Mouse (Mus musculus): ENCODE measurements around the gene Ifi208.
"Not testable (repeated sequence)": the region's sequence is repeated elsewhere in the genome, so short reads cannot be mapped to it uniquely, and the experiment has no call there.

The Ifi208 gene

GRCm38 (mm10) chr1:173673458-173674097 is at the start of gene Ifi208:
Ifi208 (plus strand) TSS chr1:173673675.
- not testable (repeated sequence) for DNase-seq (ENCODE audit: low spot score)

DNA sequence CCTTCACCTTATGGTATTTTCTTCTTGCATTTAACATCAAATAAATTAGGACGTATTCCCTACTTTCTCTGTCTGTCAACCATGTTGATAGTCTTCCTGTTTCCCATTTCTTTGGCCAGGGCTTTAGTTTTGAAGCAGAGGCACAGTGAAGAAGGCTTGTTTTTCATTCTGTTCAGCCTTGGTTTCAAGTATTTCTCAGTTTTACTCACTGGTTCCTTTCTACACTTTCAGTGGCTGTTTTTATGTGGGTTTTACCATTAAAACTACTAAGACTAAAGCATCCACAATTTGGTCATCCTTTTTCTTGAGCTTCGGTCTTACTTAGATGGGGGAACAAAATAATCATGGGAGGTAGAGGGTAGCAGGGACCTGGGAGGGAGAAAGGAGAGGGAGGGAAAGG is 49.4 kb upstream of the Ifi208 start:
- no peak for DNase-seq (ENCODE audit: low spot score)

- DNase-seq (ENCODE audit: low spot score), result no peak
These were observed 46.8 kb upstream of the Ifi208 start for GRCm38 (mm10) chr1:173626686-173627085.

- DNase-seq (ENCODE audit: low spot score), result not testable (repeated sequence)
These were observed 42.9 kb upstream of the Ifi208 start, which contains the start of gene Ifi209 for GRCm38 (mm10) chr1:173630622-173631021. Ifi209 (plus strand) TSS chr1:173630917.

- no peak for DNase-seq (ENCODE audit: low spot score)
These were observed 39.4 kb upstream of the Ifi208 start for GRCm38 (mm10) chr1:173633969-173634645.

DNA sequence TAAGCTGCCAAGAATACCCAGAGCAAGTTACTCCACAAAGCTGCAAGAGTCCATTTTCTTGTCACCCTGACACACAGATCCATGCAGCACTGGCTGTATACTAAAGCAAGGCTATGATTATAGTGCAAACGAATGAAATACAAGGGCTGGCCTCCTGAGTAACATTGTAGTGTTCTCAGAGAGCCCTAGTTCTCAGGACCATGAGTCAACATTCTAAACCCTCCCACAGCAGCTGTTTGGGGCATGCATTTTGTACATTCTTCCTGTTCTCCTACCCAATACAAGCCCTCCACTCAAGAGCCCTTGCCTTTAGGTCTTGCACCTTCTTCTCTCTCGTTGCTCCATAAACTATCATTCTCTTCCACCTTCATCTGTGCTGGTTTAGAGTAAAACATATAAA is 28.1 kb upstream of the Ifi208 start:
- DNase-seq (ENCODE audit: low spot score), result no peak

- no peak for DNase-seq (ENCODE audit: low spot score)
These were observed 15.5 kb upstream of the Ifi208 start for GRCm38 (mm10) chr1:173657973-173658372.

DNA sequence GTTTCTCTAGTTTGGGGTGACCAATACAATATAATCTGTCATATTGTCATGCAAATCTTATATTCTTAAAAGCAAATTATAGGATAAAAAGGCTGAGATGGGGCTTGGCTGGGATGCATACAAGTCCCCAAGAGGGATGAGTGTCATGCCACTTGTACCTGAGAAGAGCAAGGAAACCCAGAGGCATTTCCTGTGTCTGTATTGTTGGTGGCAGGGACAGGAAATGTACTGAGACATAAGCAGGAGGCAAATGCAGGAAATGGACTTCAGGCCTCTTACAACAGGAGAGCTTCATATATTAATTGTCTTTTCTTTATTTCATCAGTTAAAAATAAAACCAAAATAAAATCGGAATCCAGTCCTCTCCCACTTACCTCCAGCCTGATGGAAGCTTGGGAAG is 5.1 kb downstream of the Ifi208 start:
- DNase-seq (ENCODE audit: low spot score), result not testable (repeated sequence)

- DNase-seq (ENCODE audit: low spot score), result no peak
These were observed 20.8 kb downstream of the Ifi208 start for GRCm38 (mm10) chr1:173694270-173694669.

DNA sequence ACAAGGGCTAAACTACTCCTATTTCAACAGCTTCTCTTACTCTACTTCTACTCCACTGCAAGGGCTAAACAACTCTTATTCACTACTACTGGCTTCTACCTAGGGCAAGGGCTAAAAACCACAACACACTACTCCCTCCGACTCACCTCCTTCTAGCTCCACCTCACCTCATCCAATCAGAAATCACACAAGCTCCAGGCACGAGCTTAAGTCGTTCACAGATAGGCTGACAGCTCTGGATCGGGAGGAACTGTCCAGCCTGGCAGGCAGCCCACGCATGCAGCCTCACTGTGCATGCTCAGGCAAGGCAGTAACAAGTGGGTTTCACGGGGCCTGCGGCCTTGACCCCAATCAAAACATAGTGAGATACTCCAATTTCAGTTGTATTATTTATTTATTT is 59.7 kb downstream of the Ifi208 start:
- peak; percentile 41 for DNase-seq (ENCODE audit: low spot score)

GRCm38 (mm10) chr1:173735015-173735414 is 61.5 kb downstream of the Ifi208 start:
- not testable (repeated sequence) for DNase-seq (ENCODE audit: low spot score)

DNA sequence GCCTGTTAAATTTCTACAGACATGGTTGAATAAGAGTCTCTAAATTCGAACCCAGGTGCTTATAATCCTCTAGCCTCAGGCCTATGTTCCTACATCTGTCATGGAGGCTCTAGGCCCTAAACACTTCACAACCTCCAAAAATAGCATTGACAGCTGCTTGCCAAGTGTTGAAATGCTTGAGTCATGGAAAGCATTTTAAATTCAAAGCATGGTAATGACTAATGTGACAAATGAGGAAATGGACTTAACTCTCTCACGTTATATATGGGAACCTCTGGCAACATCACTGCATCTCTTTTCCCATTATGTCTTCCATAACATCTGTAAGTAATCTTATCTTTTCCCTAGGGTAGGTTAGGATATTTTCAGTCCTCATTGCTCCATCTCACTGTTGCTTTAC is 63.5 kb downstream of the Ifi208 start:
- DNase-seq (ENCODE audit: low spot score), result no peak

GRCm38 (mm10) chr1:173740537-173740936 is 67.1 kb downstream of the Ifi208 start:
- no peak for DNase-seq (ENCODE audit: low spot score)

GRCm38 (mm10) chr1:173741656-173742055 is 68.2 kb downstream of the Ifi208 start, which contains the start of gene Ifi207:
Ifi207 (minus strand) TSS chr1:173741747.
- DNase-seq (ENCODE audit: low spot score), result no peak

DNA sequence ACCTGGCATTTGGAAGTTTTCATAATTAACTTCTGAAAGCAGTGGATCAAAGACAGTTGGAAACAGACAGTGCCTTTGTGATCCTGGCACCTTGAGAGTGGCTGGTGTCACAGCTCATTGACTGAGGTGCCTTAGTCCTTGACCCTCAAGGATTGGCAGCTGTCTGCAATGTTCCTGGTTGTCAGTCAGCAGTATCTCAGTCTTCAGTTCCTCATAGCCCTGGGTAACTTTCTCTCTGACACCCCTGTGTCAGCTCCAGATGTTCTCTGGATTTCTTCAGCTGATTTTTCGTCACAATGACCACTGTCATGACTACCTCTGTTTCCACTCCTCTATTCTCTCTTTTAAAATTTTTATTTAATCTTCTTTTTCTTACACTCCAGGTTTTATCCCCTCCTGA is 68.8 kb downstream of the Ifi208 start:
- no peak for DNase-seq (ENCODE audit: low spot score)

Data from ovary, postnatal 36 days (tissue).